Mouse (Mus musculus): Measurements from ENCODE around the gene Nmi.

The Nmi gene

DNA sequence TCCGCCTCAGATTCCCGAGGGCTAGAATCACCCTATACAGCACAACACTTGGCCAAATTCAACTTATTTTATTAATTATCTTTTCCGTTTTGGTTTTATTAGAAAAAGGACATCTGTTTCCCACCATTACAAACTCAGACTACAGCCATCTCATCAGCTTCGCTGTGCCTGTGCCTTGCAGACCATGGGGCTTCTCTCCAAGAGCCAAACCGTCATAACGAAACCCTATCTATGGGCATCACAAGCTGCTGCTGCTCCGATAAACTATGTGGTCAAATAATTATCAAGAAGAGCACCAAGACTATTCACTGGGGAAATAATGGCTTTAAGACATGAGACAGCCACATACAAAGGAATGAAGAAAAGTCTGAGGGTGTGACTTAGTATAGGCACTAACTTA lies 31.5 kb downstream of the Nmi start:
- no peak for DNase-seq (ENCODE audit: low spot score)

DNA sequence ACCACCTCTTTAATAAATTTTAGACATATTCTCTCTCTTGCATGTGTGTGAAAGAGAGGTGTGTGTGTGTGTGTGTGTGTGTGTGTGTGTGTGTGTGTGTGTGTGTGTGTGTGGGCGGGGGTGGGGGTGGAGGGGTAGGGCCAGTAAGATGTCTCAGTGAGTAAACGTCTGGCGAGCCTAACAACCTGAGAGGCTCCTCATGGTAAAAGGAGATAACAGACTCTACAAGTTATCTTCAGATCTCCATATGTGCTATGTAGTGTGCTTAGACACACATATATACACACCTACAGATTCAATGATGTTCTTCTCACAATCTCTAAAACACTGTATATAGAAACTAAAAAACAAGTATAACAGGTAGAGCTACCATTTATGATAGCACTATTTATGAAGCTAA lies 34.5 kb downstream of the Nmi start:
- no peak for DNase-seq (ENCODE audit: low spot score)

- DNase-seq (ENCODE audit: low spot score): no peak
Observed at GRCm38 (mm10) chr2:51937004-51937403, 36.3 kb downstream of the Nmi start.

GRCm38 (mm10) chr2:51936585-51936984 lies 36.7 kb downstream of the Nmi start:
- DNase-seq (ENCODE audit: low spot score): no peak

DNA sequence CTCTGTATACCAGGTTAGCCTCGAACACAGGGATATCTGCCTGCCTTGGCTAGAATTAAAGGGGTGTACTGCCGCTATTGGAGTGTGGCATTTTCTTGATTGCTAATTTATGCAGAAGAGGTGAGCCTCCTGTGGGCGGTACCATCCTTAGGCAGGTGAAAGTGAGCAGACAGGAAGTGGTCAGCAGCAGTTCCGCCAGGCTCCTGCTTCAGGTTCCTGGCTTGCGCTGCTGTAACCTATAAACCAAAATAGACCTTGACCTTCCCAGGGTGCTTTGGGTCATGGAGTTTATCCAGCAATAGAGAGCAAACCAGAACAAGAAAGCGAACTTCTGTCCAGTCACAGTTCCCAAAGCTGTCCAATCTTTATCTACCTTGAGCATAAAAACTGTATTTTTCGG lies 37.4 kb downstream of the Nmi start:
- DNase-seq (ENCODE audit: low spot score): no peak

GRCm38 (mm10) chr2:51934574-51935334 lies 38.5 kb downstream of the Nmi start, which contains the start of gene Rbm43:
Rbm43 (minus strand) TSS chr2:51935163.
- DNase-seq (ENCODE audit: low spot score): peak; percentile 74

DNA sequence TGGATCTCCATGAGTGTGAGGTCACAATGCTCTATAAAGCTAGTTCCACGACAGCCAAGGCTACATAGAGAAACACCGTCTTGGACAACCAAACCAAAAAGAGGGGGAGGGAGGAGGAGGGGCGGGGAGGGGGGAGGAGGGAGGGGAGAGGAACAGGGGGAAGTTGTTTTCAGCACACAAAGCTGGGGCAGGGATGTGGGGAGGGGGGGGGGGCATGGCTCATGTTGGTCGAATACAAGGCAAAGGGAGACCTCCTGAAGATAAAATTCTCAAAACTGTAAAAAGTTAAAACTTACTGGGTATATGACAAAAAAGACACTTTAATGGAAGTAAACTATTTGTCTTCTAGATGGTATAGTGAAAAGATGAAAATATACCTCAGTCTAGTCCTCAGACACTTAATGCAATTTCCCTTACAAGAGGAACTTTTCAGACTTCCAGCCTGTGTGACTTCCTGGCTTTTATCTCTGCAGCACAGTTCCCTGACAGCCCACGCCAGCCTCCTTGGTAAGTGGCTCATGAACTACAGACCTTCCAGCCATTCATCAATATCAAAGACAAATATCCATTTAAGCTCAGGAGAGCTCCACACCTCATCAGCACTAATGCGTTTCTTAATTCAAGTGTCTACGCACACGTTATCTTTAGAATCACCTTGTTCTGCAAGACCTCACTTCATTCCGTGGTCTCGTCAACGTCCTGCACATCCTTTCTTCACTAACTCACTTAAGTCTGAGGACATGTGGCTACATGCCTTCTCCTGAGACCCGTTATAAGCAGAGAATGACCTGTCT lies 39.8 kb downstream of the Nmi start:
- DNase-seq (ENCODE audit: low spot score): peak; percentile 32

GRCm38 (mm10) chr2:51931241-51931640 lies 42.1 kb downstream of the Nmi start:
- DNase-seq (ENCODE audit: low spot score): no peak

- peak; percentile 93 for DNase-seq (ENCODE audit: low spot score)
Observed at GRCm38 (mm10) chr2:51914944-51915680, 58.2 kb downstream of the Nmi start.

DNA sequence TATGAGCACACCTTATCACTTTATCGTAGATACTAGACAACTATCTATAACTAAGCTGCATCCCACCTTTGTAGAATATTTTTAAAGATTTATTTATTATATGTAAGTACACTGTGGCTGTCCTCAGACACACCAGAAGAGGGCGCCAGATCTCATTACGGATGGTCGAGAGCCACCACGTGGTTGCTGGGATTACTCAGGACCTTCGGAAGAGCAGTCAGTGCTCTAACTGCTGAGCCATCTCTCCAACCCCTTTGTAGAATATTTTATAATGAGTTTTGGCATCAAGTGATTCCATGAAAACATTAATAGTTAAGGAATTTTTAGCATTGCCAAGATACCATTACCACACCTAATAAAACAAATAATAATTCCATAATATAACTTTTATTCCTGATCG lies 58.8 kb downstream of the Nmi start:
- no peak for DNase-seq (ENCODE audit: low spot score)

- DNase-seq (ENCODE audit: low spot score): peak; percentile 69
Observed at GRCm38 (mm10) chr2:51912740-51913139, 60.6 kb downstream of the Nmi start.

DNA sequence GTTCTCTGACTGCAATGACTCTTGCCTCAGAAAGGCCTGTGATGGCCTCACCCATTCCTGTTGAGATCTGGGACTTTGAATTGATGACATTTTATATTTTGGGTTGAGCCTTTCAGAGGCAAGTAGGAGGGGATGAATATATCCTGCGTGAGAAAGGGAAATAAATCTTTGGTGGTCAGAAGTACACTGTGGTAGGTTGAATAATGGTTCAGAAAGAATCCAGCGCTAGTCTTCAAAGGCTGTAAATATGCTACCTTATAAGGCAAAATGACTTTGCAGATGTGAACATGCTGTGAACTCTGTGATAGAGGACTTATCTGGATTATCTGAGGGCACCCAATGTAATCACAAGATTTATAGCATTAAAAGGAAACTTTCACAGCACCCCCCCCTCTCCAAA lies 61.4 kb downstream of the Nmi start:
- DNase-seq (ENCODE audit: low spot score): peak; percentile 23

DNA sequence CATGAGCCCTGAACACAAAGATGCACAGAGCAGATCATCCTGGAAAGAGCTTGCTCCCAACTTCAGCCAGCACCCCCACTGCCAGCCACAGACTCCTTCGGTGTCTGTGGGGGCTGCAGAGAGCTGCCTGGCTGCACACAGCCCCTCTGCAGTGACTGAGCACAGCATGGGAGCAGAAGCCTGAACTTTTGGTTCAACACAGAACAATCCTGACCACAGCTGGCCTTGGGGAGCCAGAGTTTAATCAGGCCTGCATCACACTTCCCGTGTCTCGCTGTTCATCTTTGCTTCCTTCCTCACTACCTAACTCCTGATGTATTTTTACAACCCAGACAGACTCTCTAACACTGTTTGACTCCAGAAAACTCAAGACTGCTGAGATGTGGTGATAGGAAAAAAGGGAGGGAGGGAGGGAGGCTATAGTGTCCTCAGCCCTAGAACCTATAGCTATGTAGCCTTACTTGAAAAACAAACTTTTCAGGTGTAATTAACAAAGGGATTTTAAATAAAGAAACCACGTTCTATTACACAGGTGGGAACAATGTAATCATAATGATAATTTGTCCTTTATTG lies 65.7 kb downstream of the Nmi start:
- no peak for DNase-seq (ENCODE audit: low spot score)

- DNase-seq (ENCODE audit: low spot score): no peak
Observed at GRCm38 (mm10) chr2:51905637-51906036, 67.7 kb downstream of the Nmi start.

Measured in embryo, embryonic 10.5 days (tissue).